Mouse (Mus musculus): ENCODE measurements around the gene Ccdc157.

DNA sequence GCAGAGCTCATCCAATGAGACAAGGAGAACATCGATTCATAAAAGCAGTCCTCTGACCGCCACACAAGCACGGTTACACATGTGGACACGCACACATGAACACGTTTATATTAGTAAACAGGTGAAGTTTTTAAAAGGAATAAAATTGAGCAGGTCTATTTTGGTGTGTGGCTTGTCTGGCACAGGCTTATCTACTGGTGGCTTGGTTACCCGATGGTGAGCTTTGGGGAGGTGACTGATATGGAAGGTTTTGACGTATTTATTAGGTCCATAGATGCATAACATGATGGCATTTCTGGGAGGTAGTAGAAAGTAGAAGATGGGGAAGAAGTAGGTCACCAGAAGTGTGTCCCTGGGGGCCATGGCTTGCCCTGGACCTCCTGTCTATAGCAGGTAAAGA lies 6.4 kb downstream of the Ccdc157 start:
- TF ChIP-seq CTCF (IDR thresholded peaks at IDR 0.05; ENCODE audit: extremely low read depth, insufficient read depth, low read length) (no peak), POLR2A (IDR thresholded peaks at IDR 0.05; ENCODE audit: extremely low read depth, insufficient read depth, low read length) (no peak)

All from cortical plate, adult 2 months (tissue).